Mouse (Mus musculus) megakaryocyte, embryonic 14.5 days (primary cell): Measurements from ENCODE around the gene Hmgb1. TPM values are rescaled to one million over a fixed set of nuclear protein-coding genes. Genes with fewer than 3 reads are reported as not detected.

Source experiments
- H3K27me3 ChIP-seq: replicated peaks from 2 replicates; pipeline ENCODE3; 2012; ENCODE audit warnings: inconsistent platforms
- H3K36me3 ChIP-seq: replicated peaks from 2 replicates; pipeline ENCODE3; 2012; ENCODE audit warnings: low read length, inconsistent platforms, mixed read lengths
- H3K4me1 ChIP-seq: 2 replicates; pipeline ENCODE4 v1.6.1; 2012; ENCODE audit warnings: inconsistent platforms
- H3K4me3 ChIP-seq: replicated peaks from 2 replicates; pipeline ENCODE3; 2012; ENCODE audit warnings: moderate library complexity, mild to moderate bottlenecking, inconsistent platforms
- H3K9me3 ChIP-seq: 2 replicates; pipeline ENCODE4 v1.6.1; 2012; ENCODE audit warnings: inconsistent platforms
- FLI1 ChIP-seq: IDR thresholded peaks from 2 replicates; pipeline ENCODE4 v1.6.1; 2012; ENCODE audit warnings: low read length, inconsistent platforms, mixed read lengths
- GATA1 ChIP-seq: IDR thresholded peaks from 3 replicates; pipeline ENCODE4 v1.6.1; 2012; ENCODE audit warnings: mixed read lengths, low read length, inconsistent platforms, borderline replicate concordance
- polyA plus RNA-seq: library from polyadenylated mRNA; stranded (reverse); fragments of >175 nt; gene quantifications from 2 replicates; pipeline ENCODE4 v1.2.3, GENCODE M21; 2012; ENCODE audit warnings: low replicate concordance; ENCODE audit not compliant: insufficient read depth

Gene Hmgb1
- polyA plus RNA-seq, 1 experiment, result 484 TPM

DNA sequence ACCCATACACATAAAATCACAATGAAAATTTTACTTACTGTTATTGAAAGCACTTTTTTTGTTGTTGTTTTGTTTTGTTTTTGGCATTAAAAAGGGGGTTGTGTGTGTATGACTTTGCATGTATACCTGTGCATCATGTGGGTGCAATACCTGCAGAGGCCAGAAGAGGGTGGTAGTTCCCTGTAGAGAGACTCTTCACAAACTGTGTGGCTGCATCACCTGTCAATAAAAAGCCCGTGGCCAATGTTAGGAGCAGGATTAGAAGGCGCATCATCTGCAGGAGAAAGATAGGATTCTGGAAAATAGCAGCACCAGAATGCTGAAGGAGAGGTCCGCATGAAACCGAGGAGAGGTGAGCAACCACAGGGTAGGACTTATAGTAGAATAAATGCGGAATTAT lies 144.5 kb downstream of the Hmgb1 start:
- TF ChIP-seq FLI1 (no peak), GATA1 (no peak)
- peaks cover 13% of the 10 kb centered on the region for H3K9me3 ChIP-seq
- no peaks in the 10 kb centered on the region for H3K27me3 ChIP-seq
- peaks cover 1% of the 10 kb centered on the region for H3K36me3 ChIP-seq
- H3K4me3 ChIP-seq, result no peak overlapping the region
- H3K4me1 ChIP-seq, result no peaks in the 10 kb centered on the region

DNA sequence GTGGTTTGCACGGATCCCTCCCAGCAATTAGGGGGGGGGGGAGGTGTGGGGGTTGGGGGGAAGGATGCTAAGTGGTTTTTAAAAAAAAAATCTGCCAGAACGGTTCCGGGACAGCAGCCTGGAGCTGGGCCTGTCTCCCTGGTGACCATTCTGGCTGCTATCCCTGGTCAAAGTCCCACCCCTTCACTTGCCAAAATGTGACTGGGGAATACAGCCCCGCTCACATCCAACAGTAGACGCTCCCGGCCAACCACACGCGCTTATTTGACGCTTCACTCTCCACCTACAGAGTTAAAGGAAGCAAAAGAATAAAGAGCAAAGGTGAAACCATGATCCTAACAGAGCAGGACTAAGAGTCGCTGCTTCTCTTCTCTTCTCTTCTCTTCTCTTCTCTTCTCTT lies 146.6 kb downstream of the Hmgb1 start:
- Histone ChIP-seq H3K27me3 (no peaks in the 10 kb centered on the region), H3K9me3 (peaks cover 13% of the 10 kb centered on the region), H3K4me1 (no peaks in the 10 kb centered on the region), H3K4me3 (no peak overlapping the region), H3K36me3 (no peaks in the 10 kb centered on the region)
- no peak for TF ChIP-seq GATA1

DNA sequence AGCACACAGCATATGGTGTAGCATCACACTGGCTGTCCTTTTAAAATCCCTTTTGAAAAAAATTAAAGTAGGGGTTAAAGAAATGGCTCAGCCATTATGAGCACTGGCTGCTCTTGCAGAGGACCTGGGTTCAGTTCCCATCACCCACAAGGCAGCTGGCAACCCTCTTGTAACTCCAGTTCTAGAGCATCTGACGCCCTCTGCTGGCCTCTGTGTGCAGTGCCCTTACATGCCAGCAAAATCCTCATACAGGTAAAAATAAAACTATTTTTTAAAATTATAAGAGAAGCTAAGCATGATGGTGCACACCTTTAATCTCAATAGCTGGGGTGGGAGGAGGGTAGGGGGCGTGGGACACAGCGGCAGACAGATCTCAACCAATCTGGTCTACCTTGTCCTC lies 147.4 kb downstream of the Hmgb1 start:
- TF ChIP-seq GATA1 (no peak), FLI1 (no peak)
- H3K4me3 ChIP-seq, result no peak overlapping the region
- H3K4me1 ChIP-seq, result peaks cover 4% of the 10 kb centered on the region
- H3K9me3 ChIP-seq, result peaks cover 13% of the 10 kb centered on the region
- no peaks in the 10 kb centered on the region for H3K36me3 ChIP-seq
- H3K27me3 ChIP-seq, result no peaks in the 10 kb centered on the region

DNA sequence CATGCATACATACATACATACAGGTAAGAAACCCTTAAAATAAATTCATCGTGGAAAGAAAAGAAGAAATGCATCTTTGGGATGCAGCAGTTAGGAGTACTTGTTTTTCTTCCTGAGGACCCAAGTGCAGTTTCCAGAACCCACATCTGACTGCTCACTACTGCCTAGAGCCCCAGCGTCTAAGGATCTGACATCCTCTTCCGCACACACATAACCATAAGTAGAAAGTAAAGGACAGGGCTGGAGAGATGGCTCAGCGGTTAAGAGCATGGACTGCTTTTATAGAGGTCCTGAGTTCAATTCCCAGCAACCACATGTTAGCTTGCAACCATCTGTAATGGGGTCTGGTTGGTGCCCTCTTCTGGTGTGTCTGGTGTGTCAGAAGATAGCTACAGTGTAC lies 151.9 kb downstream of the Hmgb1 start:
- no peak overlapping the region for H3K4me3 ChIP-seq
- H3K27me3 ChIP-seq, result no peaks in the 10 kb centered on the region
- H3K9me3 ChIP-seq, result peaks cover 9% of the 10 kb centered on the region
- TF ChIP-seq GATA1 (no peak), FLI1 (no peak)
- H3K36me3 ChIP-seq, result no peaks in the 10 kb centered on the region
- peaks cover 36% of the 10 kb centered on the region for H3K4me1 ChIP-seq

DNA sequence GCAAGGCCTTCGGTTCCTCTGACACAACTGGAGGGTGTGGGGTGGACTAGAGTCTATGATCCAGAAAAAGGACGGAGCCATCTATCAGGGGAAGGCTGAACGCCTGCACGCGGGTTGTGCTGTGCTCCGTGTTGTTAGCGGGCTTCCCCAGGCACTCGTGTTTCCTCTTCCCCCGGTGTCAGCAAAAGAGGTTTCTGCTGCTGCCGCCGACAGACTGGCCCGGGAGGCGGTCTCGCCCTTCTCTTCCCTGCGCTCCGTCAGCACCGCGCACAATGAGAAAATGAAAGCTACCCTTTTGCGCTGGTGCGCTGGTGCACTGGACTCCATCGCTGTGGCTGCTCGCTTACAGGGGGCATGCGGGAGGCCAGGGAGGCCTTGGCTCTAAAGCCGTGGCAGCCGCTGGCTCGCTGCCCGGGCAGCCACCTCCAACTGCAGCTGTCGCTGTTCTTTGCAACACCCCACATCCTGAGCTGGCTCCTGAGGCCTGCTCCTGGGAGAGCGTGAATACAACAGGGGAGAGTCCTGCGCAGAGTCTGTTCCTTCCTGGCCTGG lies 153.0 kb downstream of the Hmgb1 start:
- H3K36me3 ChIP-seq, result peaks cover 3% of the 10 kb centered on the region
- peaks cover 36% of the 10 kb centered on the region for H3K4me1 ChIP-seq
- peak overlapping the region; percentile 92 for H3K4me3 ChIP-seq
- TF ChIP-seq FLI1, result no peak
- TF ChIP-seq GATA1, result no peak
- peaks cover 10% of the 10 kb centered on the region for H3K9me3 ChIP-seq
- no peaks in the 10 kb centered on the region for H3K27me3 ChIP-seq

DNA sequence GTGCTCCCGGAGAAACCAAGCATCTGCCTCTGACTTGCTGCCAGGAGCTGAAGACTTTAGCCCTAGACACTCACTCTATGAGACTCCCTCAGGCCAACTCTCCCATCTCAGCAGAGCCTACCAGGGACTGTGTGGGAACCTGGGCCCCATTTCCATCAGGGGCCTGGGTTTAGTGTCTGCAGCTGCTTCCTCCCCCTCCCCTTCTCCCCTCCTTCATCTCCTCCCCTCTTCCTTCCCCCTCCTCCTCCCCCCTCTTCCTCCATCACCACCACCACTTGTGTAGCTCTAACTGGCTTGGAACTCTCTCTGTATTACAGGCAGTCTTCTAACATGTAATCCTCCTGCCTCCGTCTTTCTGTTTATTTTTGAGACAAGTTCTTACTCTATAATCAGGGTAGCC lies 154.2 kb downstream of the Hmgb1 start:
- no peak for TF ChIP-seq FLI1
- TF ChIP-seq GATA1, result no peak
- no peaks in the 10 kb centered on the region for H3K27me3 ChIP-seq
- H3K9me3 ChIP-seq, result peaks cover 9% of the 10 kb centered on the region
- no peak overlapping the region for H3K4me3 ChIP-seq
- H3K4me1 ChIP-seq, result peaks cover 36% of the 10 kb centered on the region
- peaks cover 3% of the 10 kb centered on the region for H3K36me3 ChIP-seq

DNA sequence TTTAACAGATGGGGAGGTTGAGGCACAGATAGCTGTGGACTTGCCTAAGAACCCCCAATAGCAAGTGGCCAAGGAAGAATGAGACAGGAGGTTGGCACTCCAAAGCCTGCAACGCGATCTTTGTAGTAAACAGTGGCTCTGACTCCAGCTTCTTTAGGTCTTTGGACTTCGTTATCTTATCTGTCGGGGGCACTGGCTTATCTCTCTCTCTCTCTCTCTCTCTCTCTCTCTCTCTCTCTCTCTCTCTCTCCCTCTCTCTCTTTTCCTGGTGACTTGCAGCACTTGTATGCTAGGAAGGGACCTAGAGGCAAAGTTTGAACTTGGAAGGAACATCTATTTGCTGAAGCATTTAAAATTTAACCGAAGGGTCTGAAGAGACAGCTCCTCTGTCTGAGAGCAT lies 155.9 kb downstream of the Hmgb1 start:
- peaks cover 3% of the 10 kb centered on the region for H3K36me3 ChIP-seq
- no peaks in the 10 kb centered on the region for H3K27me3 ChIP-seq
- H3K4me1 ChIP-seq, result peaks cover 36% of the 10 kb centered on the region
- H3K4me3 ChIP-seq, result no peak overlapping the region
- TF ChIP-seq FLI1, result no peak
- no peak for TF ChIP-seq GATA1
- peaks cover 9% of the 10 kb centered on the region for H3K9me3 ChIP-seq

DNA sequence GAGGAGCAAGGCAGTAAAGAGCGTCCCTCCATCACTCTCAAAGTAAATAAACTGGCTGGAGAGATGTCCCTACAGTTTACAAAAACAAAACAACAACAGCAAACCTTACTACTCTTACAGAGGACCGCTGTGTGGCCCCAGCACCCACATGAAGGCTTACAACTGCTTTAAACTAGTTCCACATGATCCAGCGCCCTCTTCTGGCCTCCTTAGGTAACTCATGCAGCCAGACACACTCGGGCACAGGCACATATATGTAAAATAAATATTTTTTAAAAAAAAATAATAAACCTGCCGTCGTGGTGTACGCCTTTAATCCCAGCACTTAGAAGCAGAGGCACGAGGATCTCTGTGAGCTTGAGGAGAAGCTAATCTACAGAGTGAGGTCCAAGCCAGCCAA lies 156.9 kb downstream of the Hmgb1 start:
- Histone ChIP-seq H3K36me3 (peaks cover 3% of the 10 kb centered on the region), H3K27me3 (no peaks in the 10 kb centered on the region), H3K9me3 (peaks cover 9% of the 10 kb centered on the region), H3K4me1 (peaks cover 36% of the 10 kb centered on the region), H3K4me3 (no peak overlapping the region)
- TF ChIP-seq FLI1, result no peak
- no peak for TF ChIP-seq GATA1

DNA sequence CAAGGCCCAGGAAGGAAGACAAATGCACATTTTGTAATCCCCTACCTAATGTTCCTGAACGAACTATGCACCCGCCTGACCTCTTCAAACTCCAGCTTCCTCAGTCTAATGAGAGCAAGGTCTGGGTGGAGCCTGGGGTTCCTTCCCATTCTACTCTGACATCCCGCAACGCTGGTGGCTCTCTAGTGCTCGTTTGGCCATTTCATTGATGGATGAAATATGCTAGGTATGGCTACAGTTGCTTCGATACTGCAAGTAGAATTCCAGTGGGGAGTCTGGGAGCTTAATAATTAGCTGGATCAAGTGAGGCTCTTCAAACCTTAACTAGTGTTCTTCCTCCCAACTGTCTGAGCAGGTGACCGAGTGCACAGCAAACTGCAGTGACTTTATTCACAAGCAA lies 163.2 kb downstream of the Hmgb1 start:
- no peaks in the 10 kb centered on the region for H3K9me3 ChIP-seq
- no peaks in the 10 kb centered on the region for H3K36me3 ChIP-seq
- peaks cover 4% of the 10 kb centered on the region for H3K27me3 ChIP-seq
- TF ChIP-seq FLI1 (no peak), GATA1 (no peak)
- no peak overlapping the region for H3K4me3 ChIP-seq
- H3K4me1 ChIP-seq, result peaks cover 13% of the 10 kb centered on the region

DNA sequence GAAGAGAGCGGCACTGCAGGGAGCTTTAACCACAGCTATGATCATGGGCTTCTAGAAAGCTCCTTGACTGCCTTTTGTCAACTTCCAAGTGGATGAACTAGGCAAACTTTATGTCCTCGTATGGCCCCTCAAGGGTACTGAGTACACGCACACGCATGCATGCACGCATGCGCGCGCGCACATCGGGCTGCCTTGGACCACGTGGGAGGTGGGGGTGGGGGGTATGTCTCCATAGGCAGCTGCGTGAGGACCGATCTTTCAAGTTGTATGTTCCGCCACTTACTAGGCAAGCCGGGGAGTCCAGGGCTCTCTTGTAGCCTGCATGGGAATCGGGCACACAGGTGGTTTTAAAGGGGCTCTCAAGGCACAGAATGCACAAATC lies 163.6 kb downstream of the Hmgb1 start:
- no peaks in the 10 kb centered on the region for H3K36me3 ChIP-seq
- no peak overlapping the region for H3K4me3 ChIP-seq
- peaks cover 17% of the 10 kb centered on the region for H3K4me1 ChIP-seq
- H3K9me3 ChIP-seq, result no peaks in the 10 kb centered on the region
- peaks cover 4% of the 10 kb centered on the region for H3K27me3 ChIP-seq
- no peak for TF ChIP-seq GATA1
- no peak for TF ChIP-seq FLI1
